Mouse (Mus musculus) liver, postnatal 0 days (tissue): ENCODE results near the gene Lrrc4. TPM values are rescaled to one million over a fixed set of nuclear protein-coding genes. Genes with fewer than 3 reads are reported as not detected.

Experiments
- ATAC-seq: fragments of 200-750 bp; cut with Nextera tagmentation; 2 replicates; pipeline ENCODE4 v1.8.0; 2017; ENCODE audit warnings: mild to moderate bottlenecking, moderate library complexity
- DNase-seq: peaks from one replicate; pipeline ENCODE4 v3.0.0-alpha.2; 2016
- H3K27ac ChIP-seq: fragments of 300-500 bp; sonication (generic); 2 replicates; pipeline ENCODE4 v1.5.1; 2014; ENCODE audit warnings: antibody characterized with exemption, moderate library complexity, mild to moderate bottlenecking, low read depth
- H3K27me3 ChIP-seq: fragments of 300-500 bp; sonication (generic); 2 replicates; pipeline ENCODE4 v1.6.1; 2014; ENCODE audit warnings: low read length, control low read depth, mixed read lengths; ENCODE audit not compliant: insufficient read depth
- H3K36me3 ChIP-seq: fragments of 300-500 bp; sonication (generic); replicated peaks from 2 replicates; pipeline ENCODE4 v1.6.1; 2014; ENCODE audit warnings: mild to moderate bottlenecking, control low read depth, low read length, moderate library complexity, mixed read lengths; ENCODE audit not compliant: insufficient read depth
- H3K4me1 ChIP-seq: fragments of 300-500 bp; sonication (generic); 2 replicates; pipeline ENCODE4 v1.6.1; 2014; ENCODE audit warnings: antibody characterized with exemption, mild to moderate bottlenecking, control low read depth; ENCODE audit not compliant: insufficient read depth
- H3K4me2 ChIP-seq: fragments of 300-500 bp; sonication (generic); 2 replicates; pipeline ENCODE4 v1.6.1; 2014; ENCODE audit warnings: low read depth, mild to moderate bottlenecking, low read length, moderate library complexity, mixed read lengths
- H3K4me3 ChIP-seq: fragments of 300-500 bp; sonication (generic); 2 replicates; pipeline ENCODE4 v1.5.1; 2014; ENCODE audit warnings: low read depth, low read length
- H3K9ac ChIP-seq: fragments of 300-500 bp; sonication (generic); replicated peaks from 2 replicates; pipeline ENCODE4 v1.6.1; 2014; ENCODE audit warnings: mild to moderate bottlenecking, moderate library complexity
- H3K9me3 ChIP-seq: fragments of 300-500 bp; sonication (generic); 2 replicates; pipeline ENCODE4 v1.6.1; 2016; ENCODE audit warnings: mild to moderate bottlenecking, control low read depth, low read length, mixed read lengths
- CTCF ChIP-seq: sonication (generic); IDR thresholded peaks from 2 replicates; pipeline ENCODE4 v1.5.1; 2016; ENCODE audit warnings: antibody characterized with exemption, low read depth
- EP300 ChIP-seq: IDR thresholded peaks from 2 replicates; pipeline ENCODE4 v1.6.1; 2016; ENCODE audit warnings: antibody characterized with exemption, low read depth, mild to moderate bottlenecking
- WGBS: fragments of 180-500 bp; shearing (Covaris S2); extraction: QIAGEN DNeasy Blood & Tissue Kit; methylation state at CpG from one replicate; pipeline ENCODE4 v1.1.7; 2014; ENCODE audit not compliant: insufficient replicate concordance; 5-methylcytosine and 5-hydroxymethylcytosine counted together
- polyA plus RNA-seq: library from polyadenylated mRNA; unstranded; fragments of >200 nt; fragmentation: Nextera tagmentation; extraction: Ambion mirVana; gene quantifications from 2 replicates; pipeline ENCODE4 v1.2.1, GENCODE M21; 2015

The Lrrc4 gene
- polyA plus RNA-seq, 1 experiment from 2014 or later: 0.08 TPM

- Histone ChIP-seq H3K4me3 (no peak overlapping the region), H3K4me2 (no peak overlapping the region), H3K27me3 (no peaks in the 10 kb centered on the region), H3K36me3 (no peaks in the 10 kb centered on the region; the same call in 1 of the 2 replicates), H3K27ac (no peak overlapping the region), H3K4me1 (no peaks in the 10 kb centered on the region), H3K9ac (no peak overlapping the region), H3K9me3 (no peaks in the 10 kb centered on the region)
- no peak for ATAC-seq
- TF ChIP-seq CTCF (no peak), EP300 (no peak)
- DNase-seq: no peak
- 62% methylated on average over 2 of the region's 2 CpGs for WGBS
Measured at GRCm38 (mm10) chr6:28814895-28815294, 16.7 kb downstream of the Lrrc4 start.

DNA sequence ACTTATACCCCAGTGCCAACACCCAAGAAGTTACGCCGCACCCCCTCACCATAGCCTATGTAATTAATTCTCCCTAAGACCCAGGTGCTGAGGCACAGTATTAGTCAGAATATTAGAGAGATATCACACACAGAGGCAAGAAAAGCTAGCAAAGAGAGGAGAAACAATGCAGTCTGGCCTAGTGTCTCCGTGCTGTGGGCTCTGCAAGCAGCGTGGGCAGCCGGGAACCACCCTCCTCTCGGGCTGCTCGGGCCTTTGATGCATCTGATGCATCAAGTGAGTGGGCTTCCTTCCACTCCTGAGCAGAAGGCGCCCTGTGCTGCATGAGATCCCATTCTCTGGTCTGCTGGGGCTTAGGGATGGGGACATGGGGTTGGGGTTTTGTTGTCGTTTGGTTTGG lies 18.5 kb downstream of the Lrrc4 start:
- H3K4me2 ChIP-seq: no peak overlapping the region
- 77% methylated on average over 9 of the region's 9 CpGs for WGBS
- H3K9ac ChIP-seq: no peak overlapping the region
- ATAC-seq: no peak
- H3K4me1 ChIP-seq: no peaks in the 10 kb centered on the region
- TF ChIP-seq CTCF (no peak), EP300 (no peak)
- no peaks in the 10 kb centered on the region; the same call in 1 of the 2 replicates for H3K36me3 ChIP-seq
- H3K9me3 ChIP-seq: no peaks in the 10 kb centered on the region
- H3K27me3 ChIP-seq: no peaks in the 10 kb centered on the region
- no peak overlapping the region for H3K27ac ChIP-seq
- DNase-seq: no peak
- H3K4me3 ChIP-seq: no peak overlapping the region

DNA sequence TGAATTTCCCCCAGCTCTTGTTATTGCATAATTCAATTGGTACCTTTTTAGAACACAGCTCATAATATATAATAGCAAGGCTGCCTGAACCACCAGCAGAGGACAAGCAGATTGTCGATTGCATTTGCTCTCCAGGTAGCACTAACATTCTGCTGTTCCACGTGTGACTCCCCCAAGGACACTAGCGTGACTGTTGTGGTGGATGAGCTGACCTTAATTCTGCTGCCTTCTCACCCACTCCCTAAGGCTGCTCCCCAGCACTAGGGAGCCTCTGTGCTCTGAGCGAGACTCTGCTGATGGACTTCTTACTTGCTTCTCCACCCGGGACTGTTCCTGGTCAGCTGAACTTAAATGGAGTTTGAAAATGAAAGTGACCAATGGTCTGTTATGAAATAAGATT lies 26.8 kb downstream of the Lrrc4 start:
- no peak overlapping the region for H3K4me2 ChIP-seq
- H3K9ac ChIP-seq: no peak overlapping the region
- 82% methylated on average over 5 of the region's 5 CpGs for WGBS
- H3K36me3 ChIP-seq: 0 out of 2 replicates have a peak, but pooled peaks cover 2% of the 10 kb centered on the region
- TF ChIP-seq CTCF (no peak), EP300 (no peak)
- no peak overlapping the region for H3K27ac ChIP-seq
- DNase-seq: no peak
- H3K4me3 ChIP-seq: no peak overlapping the region
- H3K27me3 ChIP-seq: no peaks in the 10 kb centered on the region
- H3K4me1 ChIP-seq: no peaks in the 10 kb centered on the region
- no peaks in the 10 kb centered on the region for H3K9me3 ChIP-seq
- ATAC-seq: no peak

- Histone ChIP-seq H3K9me3 (no peaks in the 10 kb centered on the region), H3K27me3 (no peaks in the 10 kb centered on the region), H3K36me3 (0 out of 2 replicates have a peak, but pooled peaks cover 2% of the 10 kb centered on the region), H3K4me1 (no peaks in the 10 kb centered on the region), H3K27ac (no peak overlapping the region), H3K4me3 (no peak overlapping the region), H3K9ac (no peak overlapping the region), H3K4me2 (no peak overlapping the region)
- TF ChIP-seq EP300: no peak
- TF ChIP-seq CTCF: no peak
- DNase-seq (no peak), ATAC-seq (no peak)
- 87% methylated on average over 6 of the region's 6 CpGs for WGBS
Measured at GRCm38 (mm10) chr6:28803678-28804279, 27.8 kb downstream of the Lrrc4 start.

DNA sequence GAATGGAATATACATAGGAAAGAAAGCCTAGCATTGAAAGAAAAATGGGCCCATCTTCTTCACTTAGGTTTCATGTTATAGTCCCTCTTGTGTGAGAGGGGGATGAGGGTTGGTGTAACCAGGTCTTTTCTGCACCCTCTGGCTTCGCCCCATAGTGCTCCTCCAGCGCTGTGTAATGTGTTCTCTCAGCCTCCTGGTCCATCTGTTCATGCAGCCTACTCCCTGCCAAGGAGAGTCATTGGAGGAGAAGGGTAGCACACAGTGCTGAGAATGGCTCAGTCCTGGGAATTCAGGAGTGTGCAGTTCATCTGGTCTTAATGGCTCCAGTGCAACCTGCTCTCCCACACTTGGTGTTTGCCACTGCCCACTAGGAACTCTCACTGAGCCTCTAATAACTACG lies 30.6 kb downstream of the Lrrc4 start:
- WGBS: 80% methylated on average over 3 of the region's 3 CpGs
- TF ChIP-seq EP300 (no peak), CTCF (no peak)
- Histone ChIP-seq H3K9me3 (no peaks in the 10 kb centered on the region), H3K4me3 (no peak overlapping the region), H3K4me2 (no peak overlapping the region), H3K27me3 (no peaks in the 10 kb centered on the region), H3K27ac (no peak overlapping the region), H3K4me1 (no peaks in the 10 kb centered on the region), H3K9ac (no peak overlapping the region), H3K36me3 (peaks cover 13% of the 10 kb centered on the region)
- DNase-seq: no peak
- no peak for ATAC-seq

DNA sequence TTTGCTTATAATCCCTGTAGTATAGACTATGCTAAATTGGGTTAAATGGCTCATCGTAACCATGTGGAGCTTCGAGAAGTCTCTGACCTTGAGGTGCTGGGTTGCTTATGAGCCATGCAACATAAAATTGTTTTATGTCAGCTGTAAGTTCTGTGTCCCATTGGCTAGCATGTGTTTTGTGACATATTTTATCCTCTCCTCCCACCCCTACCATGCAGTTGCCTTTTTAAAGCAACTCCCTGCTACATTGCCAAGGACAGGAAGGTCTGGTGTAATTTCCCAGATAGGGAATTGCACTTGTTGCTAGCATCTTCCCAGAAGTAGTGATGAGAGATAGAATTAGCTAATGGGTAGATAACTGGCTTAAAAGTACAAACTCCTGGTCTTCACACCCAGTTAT lies 31.7 kb downstream of the Lrrc4 start:
- Histone ChIP-seq H3K9ac (no peak overlapping the region), H3K9me3 (no peaks in the 10 kb centered on the region), H3K4me3 (no peak overlapping the region), H3K4me2 (no peak overlapping the region), H3K36me3 (peaks cover 16% of the 10 kb centered on the region), H3K27me3 (no peaks in the 10 kb centered on the region), H3K27ac (no peak overlapping the region), H3K4me1 (no peaks in the 10 kb centered on the region)
- no peak for DNase-seq
- TF ChIP-seq EP300: no peak
- no peak for TF ChIP-seq CTCF
- no peak for ATAC-seq
- 88% methylated on average over 2 of the region's 2 CpGs for WGBS
